Mouse (Mus musculus) lung, adult 2 months (tissue): ENCODE data around the gene Rexo5.

Experiments
- CTCF ChIP-seq: fragments of 200-500 bp; IDR thresholded peaks from 2 replicates; pipeline ENCODE4 v1.5.1; 2011; ENCODE audit warnings: mild to moderate bottlenecking, low read length, control low read depth; ENCODE audit not compliant: insufficient read depth
- POLR2A ChIP-seq: fragments of 200-500 bp; IDR thresholded peaks from 2 replicates; pipeline ENCODE4 v1.6.1; 2011; ENCODE audit warnings: low read depth, mild to moderate bottlenecking, control low read depth, low read length, borderline replicate concordance; ENCODE audit errors: extremely low read depth

GRCm38 (mm10) chr7:119850737-119851136 is 56.9 kb downstream of the Rexo5 start:
- TF ChIP-seq POLR2A = no peak
- TF ChIP-seq CTCF = no peak
